Mouse (Mus musculus): Measurements from ENCODE around the gene Zfp512b. TPM values are rescaled to one million over a fixed set of nuclear protein-coding genes. Genes with fewer than 3 reads are reported as not detected.

Gene Zfp512b
- total and polyA plus RNA-seq, 3 experiments, result 11.0 to 26.8 (median 16.6) TPM

DNA sequence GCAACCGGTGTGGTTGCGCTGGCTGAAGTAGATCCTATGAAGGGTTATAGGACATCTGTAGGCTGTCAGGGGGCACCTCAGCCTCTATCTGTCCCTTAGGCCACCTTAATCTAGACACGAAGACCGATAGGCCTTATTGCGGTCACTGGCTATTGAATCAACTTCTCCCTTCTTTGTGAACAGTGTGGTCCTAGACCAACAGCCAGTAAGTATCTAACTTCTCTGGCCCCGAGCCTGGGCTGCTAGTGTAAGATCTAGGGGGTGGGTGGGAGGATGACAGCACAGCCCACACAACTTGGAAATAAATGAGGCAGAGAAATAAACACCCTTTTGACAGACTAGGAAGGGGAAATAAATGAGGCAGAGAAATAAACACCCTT is 429 bp upstream of the Zfp512b start:
- in situ Hi-C loops (cut with MboI; ENCODE audit: low pct_ligation_motif_present, low pct_unique_long_range_greater_than_20kb, low sequenced_read_pairs) (no loop called here), dilution Hi-C loops (cut with MboI; ENCODE audit: extremely low pct_ligation_motif_present, extremely low pct_unique_long_range_greater_than_20kb, low sequenced_read_pairs) (no loop called here)
- peak overlapping the region; percentile 47 for H3K27ac ChIP-seq (ENCODE audit: insufficient read depth, low read depth)
- H3K4me1 ChIP-seq (ENCODE audit: control insufficient read depth in 1 of 2, insufficient read depth in 2 of 2), result peaks cover 7 to 21% of the 10 kb centered on the region in 2 experiments
- peak overlapping the region; percentile 77 to 93 (median 88) for H3K4me3 ChIP-seq (replicated peaks in 1 of 3; ENCODE audit: low read depth in 2 of 3, low read length in 2 of 3, poor library complexity in 1 of 3)
- H3K9me3 ChIP-seq (replicated peaks; ENCODE audit: low read length), result no peaks in the 10 kb centered on the region
- peaks cover 22 to 28% of the 10 kb centered on the region in 2 experiments for H3K36me3 ChIP-seq (replicated peaks in 1 of 2; ENCODE audit: control insufficient read depth in 1 of 2, insufficient read depth in 1 of 2, low read length in 1 of 2)
- peak; percentile 20 for DNase-seq (ENCODE audit: extremely low read depth)
- peak overlapping the region; percentile 39 for H3K4me2 ChIP-seq (ENCODE audit: insufficient read depth, low read depth, poor library complexity, severe bottlenecking)
- H3K27me3 ChIP-seq (replicated peaks), result peaks cover 7% of the 10 kb centered on the region
- peaks cover 3% of the 10 kb centered on the region; the same call in 1 of the 2 replicates for H3K79me2 ChIP-seq (replicated peaks; ENCODE audit: control insufficient read depth, extremely low read depth, insufficient read depth, poor library complexity, severe bottlenecking)
- TF ChIP-seq ZMIZ1 (IDR thresholded peaks at IDR 0.05; ENCODE audit: low read depth, low read length) (no peak), NELFE (IDR thresholded peaks at IDR 0.05; ENCODE audit: low read depth, low read length) (no peak), MAFK (IDR thresholded peaks at IDR 0.05; ENCODE audit: insufficient replicate concordance, low read length) (no peak), USF2 (conservative IDR thresholded peaks at IDR 0.05; ENCODE audit: low read depth, low read length) (no peak), ZNF384 (IDR thresholded peaks at IDR 0.05; ENCODE audit: low read depth, low read length) (0 out of 2 replicates have a peak, but pooled peaks have one; percentile 15), CTCF (conservative IDR thresholded peaks at IDR 0.05 in 1 of 2, IDR thresholded peaks at IDR 0.05 in 1 of 2; ENCODE audit: low read depth in 2 of 2, low read length in 2 of 2) (no peak)
- H3K9ac ChIP-seq (ENCODE audit: insufficient read depth, low read depth), result peak overlapping the region; percentile 83

DNA sequence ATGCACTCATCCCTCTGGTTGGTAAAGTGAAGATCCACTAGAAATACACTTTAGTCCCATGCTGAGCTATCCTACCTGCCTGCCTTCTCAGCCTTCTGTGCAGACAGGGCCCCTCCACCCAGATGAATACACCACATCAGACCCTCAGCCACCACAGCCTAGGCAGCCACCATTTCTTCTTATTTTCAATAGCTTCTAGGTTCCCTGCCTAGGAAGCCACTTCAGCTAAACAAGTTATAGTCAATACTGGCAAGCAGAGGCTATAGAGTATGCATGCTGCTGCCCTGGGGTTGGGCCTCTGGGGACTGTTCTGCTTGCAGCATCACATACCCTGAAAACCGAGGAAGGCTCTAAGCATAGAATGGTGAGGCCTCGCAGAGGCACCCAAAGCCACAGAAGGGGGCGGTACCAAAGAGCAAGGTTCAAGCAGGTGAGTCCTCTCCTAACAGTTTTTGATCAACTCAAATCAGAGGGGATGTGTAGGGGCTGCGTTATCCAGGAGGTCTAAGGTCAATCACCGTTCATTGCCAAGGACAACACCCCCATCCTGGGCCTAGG is 996 bp downstream of the Zfp512b start, which contains the start of gene Prpf6:
Prpf6 (plus strand) TSS at position 341 of the 558 bp plus-strand sequence.
- Histone ChIP-seq H3K36me3 (replicated peaks in 1 of 2; ENCODE audit: control insufficient read depth in 1 of 2, insufficient read depth in 1 of 2, low read length in 1 of 2) (peaks cover 35 to 42% of the 10 kb centered on the region in 2 experiments), H3K27me3 (replicated peaks) (no peaks in the 10 kb centered on the region), H3K27ac (ENCODE audit: insufficient read depth, low read depth) (peak within 1 kb of the TSS; percentile 47), H3K79me2 (replicated peaks; ENCODE audit: control insufficient read depth, extremely low read depth, insufficient read depth, poor library complexity, severe bottlenecking) (peaks cover 3% of the 10 kb centered on the region; the same call in 1 of the 2 replicates), H3K4me3 (replicated peaks in 1 of 3; ENCODE audit: low read depth in 2 of 3, low read length in 2 of 3, poor library complexity in 1 of 3) (peak within 1 kb of the TSS; percentile 77 to 93 (median 88)), H3K4me1 (ENCODE audit: control insufficient read depth in 1 of 2, insufficient read depth in 2 of 2) (peaks cover 7 to 21% of the 10 kb centered on the region in 2 experiments), H3K9ac (ENCODE audit: insufficient read depth, low read depth) (peak within 1 kb of the TSS; percentile 83), H3K9me3 (replicated peaks; ENCODE audit: low read length) (no peaks in the 10 kb centered on the region), H3K4me2 (ENCODE audit: insufficient read depth, low read depth, poor library complexity, severe bottlenecking) (peak within 1 kb of the TSS; percentile 60)
- peak; percentile 3; the same call in 1 of the 2 replicates for TF ChIP-seq SIN3A (IDR thresholded peaks at IDR 0.05; ENCODE audit: low read length)
- no peak for TF ChIP-seq JUN (IDR thresholded peaks at IDR 0.05; ENCODE audit: insufficient read depth, low read depth, low read length)
- TF ChIP-seq MXI1 (IDR thresholded peaks at IDR 0.05; ENCODE audit: low read depth, low read length), result 0 out of 2 replicates have a peak, but pooled peaks have one; percentile 8
- peak; percentile 58 for DNase-seq (ENCODE audit: extremely low read depth)
- in situ Hi-C loops (cut with MboI; ENCODE audit: low pct_ligation_motif_present, low pct_unique_long_range_greater_than_20kb, low sequenced_read_pairs), result no loop called here
- dilution Hi-C loops (cut with MboI; ENCODE audit: extremely low pct_ligation_motif_present, extremely low pct_unique_long_range_greater_than_20kb, low sequenced_read_pairs), result no loop called here

DNA sequence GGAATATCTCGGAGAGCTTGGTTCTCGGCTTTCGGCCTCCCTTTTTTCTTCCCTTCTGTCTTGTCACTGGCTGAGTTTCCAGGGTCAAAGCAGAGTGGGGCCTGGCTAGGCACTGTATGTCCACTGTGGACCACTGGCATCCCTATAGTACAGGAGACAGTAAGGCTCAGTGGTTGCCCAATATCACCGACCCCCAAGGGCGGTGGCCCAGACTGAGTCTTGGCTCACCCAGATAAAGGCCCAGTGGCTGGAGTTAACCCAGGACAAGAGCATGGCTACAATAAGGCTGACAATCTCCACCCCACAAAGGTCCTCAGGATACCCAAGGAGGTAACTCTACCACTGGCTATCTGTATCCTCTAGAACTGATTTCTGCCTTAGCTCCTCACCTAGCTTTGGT is 2.1 kb downstream of the Zfp512b start:
- dilution Hi-C loops (cut with MboI; ENCODE audit: extremely low pct_ligation_motif_present, extremely low pct_unique_long_range_greater_than_20kb, low sequenced_read_pairs) (no loop called here), in situ Hi-C loops (cut with MboI; ENCODE audit: low pct_ligation_motif_present, low pct_unique_long_range_greater_than_20kb, low sequenced_read_pairs) (no loop called here)
- H3K9me3 ChIP-seq (replicated peaks; ENCODE audit: low read length), result no peaks in the 10 kb centered on the region
- H3K9ac ChIP-seq (ENCODE audit: insufficient read depth, low read depth), result 0 out of 2 replicates have a peak overlapping the region, but pooled peaks have one; percentile 3
- peaks cover 46 to 53% of the 10 kb centered on the region in 2 experiments for H3K36me3 ChIP-seq (replicated peaks in 1 of 2; ENCODE audit: control insufficient read depth in 1 of 2, insufficient read depth in 1 of 2, low read length in 1 of 2)
- peaks cover 3% of the 10 kb centered on the region; the same call in 1 of the 2 replicates for H3K79me2 ChIP-seq (replicated peaks; ENCODE audit: control insufficient read depth, extremely low read depth, insufficient read depth, poor library complexity, severe bottlenecking)
- no peak overlapping the region for H3K4me2 ChIP-seq (ENCODE audit: insufficient read depth, low read depth, poor library complexity, severe bottlenecking)
- TF ChIP-seq NELFE (IDR thresholded peaks at IDR 0.05; ENCODE audit: low read depth, low read length), result no peak
- no peak for TF ChIP-seq JUN (IDR thresholded peaks at IDR 0.05; ENCODE audit: insufficient read depth, low read depth, low read length)
- TF ChIP-seq MEF2A (IDR thresholded peaks at IDR 0.05; ENCODE audit: borderline replicate concordance, low read depth, low read length), result no peak
- TF ChIP-seq PAX5 (IDR thresholded peaks at IDR 0.05; ENCODE audit: low read length), result no peak
- TF ChIP-seq ETS1 (conservative IDR thresholded peaks at IDR 0.05; ENCODE audit: low read depth, low read length), result no peak
- TF ChIP-seq KAT2A (IDR thresholded peaks at IDR 0.05; ENCODE audit: insufficient replicate concordance, low read length), result no peak
- no peak for TF ChIP-seq RAD21 (IDR thresholded peaks at IDR 0.05; ENCODE audit: low read depth, low read length)
- no peak for TF ChIP-seq RCOR1 (conservative IDR thresholded peaks at IDR 0.05; ENCODE audit: low read depth, low read length)
- TF ChIP-seq NRF1 (IDR thresholded peaks at IDR 0.05; ENCODE audit: low read depth, low read length), result no peak
- TF ChIP-seq UBTF (IDR thresholded peaks at IDR 0.05; ENCODE audit: low read depth, low read length), result no peak
- no peak for TF ChIP-seq MYC (IDR thresholded peaks at IDR 0.05; ENCODE audit: low read depth, low read length)
- TF ChIP-seq ZMIZ1 (IDR thresholded peaks at IDR 0.05; ENCODE audit: low read depth, low read length), result no peak
- TF ChIP-seq CHD1 (IDR thresholded peaks at IDR 0.05; ENCODE audit: low read depth, low read length), result no peak
- no peak for TF ChIP-seq E2F4 (IDR thresholded peaks at IDR 0.05; ENCODE audit: insufficient replicate concordance, low read depth, low read length)
- no peak for TF ChIP-seq JUND (conservative IDR thresholded peaks at IDR 0.05; ENCODE audit: low read depth, low read length)
- TF ChIP-seq EP300 (IDR thresholded peaks at IDR 0.05; ENCODE audit: low read length), result no peak
- TF ChIP-seq TCF12 (IDR thresholded peaks at IDR 0.05; ENCODE audit: low read depth, low read length), result no peak
- no peak for TF ChIP-seq MAX (IDR thresholded peaks at IDR 0.05; ENCODE audit: low read length)
- no peak overlapping the region for H3K4me3 ChIP-seq (replicated peaks in 1 of 3; ENCODE audit: low read depth in 2 of 3, low read length in 2 of 3, poor library complexity in 1 of 3)
- peaks cover 7 to 21% of the 10 kb centered on the region in 2 experiments for H3K4me1 ChIP-seq (ENCODE audit: control insufficient read depth in 1 of 2, insufficient read depth in 2 of 2)
- no peak for DNase-seq (ENCODE audit: extremely low read depth)
- H3K27me3 ChIP-seq (replicated peaks), result no peaks in the 10 kb centered on the region
- H3K27ac ChIP-seq (ENCODE audit: insufficient read depth, low read depth), result no peak overlapping the region

Measured in CH12.LX (cell line).